ENCODE assay signal across 15 mouse cellular contexts in genomic region chr16:25683531-25684248, GRCm38 (mm10). TPM values are rescaled to one million over a fixed set of nuclear protein-coding genes. Genes with fewer than 3 reads are reported as not detected.
DNase-seq lines count a peak whose midpoint lies in the region; ATAC-seq and TF ChIP-seq lines count a peak whose summit lies in the region.
"Had no signal": no experiment of that assay in that cellular context is flagged by ENCODE, and none has a peak within 500 bp of the region (broad histone marks: within the 10 kb centered on the region; RNA-seq: fewer than 3 reads in every experiment).

Gene Trp63 (plus strand): TSS chr16:25683763.

- WGBS in midbrain, embryonic 12.5 days = 38% methylated on average over 8 of the region's 8 CpGs
- WGBS in midbrain, embryonic 16.5 days = 39% methylated on average over 8 of the region's 8 CpGs
- WGBS in heart, postnatal 0 days = 28% methylated on average over 8 of the region's 8 CpGs
- 42% methylated on average over 8 of the region's 8 CpGs for WGBS in stomach, embryonic 15.5 days

- TF ChIP-seq EP300 in heart, postnatal 0 days (IDR thresholded peaks at IDR 0.05; ENCODE audit: low read depth) = no peak

- ATAC-seq in midbrain, embryonic 12.5 days (ENCODE audit: low FRiP score, low read depth) = no peak
- ATAC-seq in midbrain, embryonic 16.5 days = no peak
- ATAC-seq in heart, postnatal 0 days (ENCODE audit: insufficient read depth, low read depth) = peak; percentile 51; the same call in 1 of the 2 replicates
- ATAC-seq in stomach, embryonic 15.5 days (ENCODE audit: insufficient read depth, low FRiP score, low read depth) = no peak
- ATAC-seq: liver, embryonic 12.5 days had no signal

- DNase-seq in embryo, embryonic 11 days = peak; percentile 11
- DNase-seq in embryo, embryonic 10.5 days (ENCODE audit: low spot score) = no peak
- peak; percentile 21 for DNase-seq in heart, postnatal 0 days (ENCODE audit: low spot score)
- no peak for DNase-seq in layer of hippocampus, postnatal 14 days (ENCODE audit: low spot score in 2 of 2)
- DNase-seq in cerebellum, postnatal 4 days (ENCODE audit: low spot score in 2 of 2) = no peak
- DNase-seq: cerebellum, adult 9-11 months; kidney, postnatal 4 days; spleen, adult 18-20 months had no signal

- no peaks in the 10 kb centered on the region for H3K27me3 ChIP-seq in midbrain, embryonic 12.5 days
- no peaks in the 10 kb centered on the region for H3K27me3 ChIP-seq in midbrain, embryonic 16.5 days (ENCODE audit: control insufficient read depth, insufficient read depth, low read depth, low read length)
- H3K27me3 ChIP-seq in heart, postnatal 0 days (ENCODE audit: control insufficient read depth, insufficient read depth, low read length) = no peaks in the 10 kb centered on the region
- no peaks in the 10 kb centered on the region for H3K27me3 ChIP-seq in stomach, embryonic 15.5 days (replicated peaks)
- H3K27me3 ChIP-seq: liver, embryonic 12.5 days; neural tube, embryonic 13.5 days had no signal

- H3K4me3 ChIP-seq in midbrain, embryonic 12.5 days = no peak within 1 kb of the TSS
- no peak within 1 kb of the TSS for H3K4me3 ChIP-seq in midbrain, embryonic 16.5 days (ENCODE audit: low read depth, low read length)
- peak within 1 kb of the TSS; percentile 17 for H3K4me3 ChIP-seq in heart, postnatal 0 days (ENCODE audit: low read depth, low read length)
- no peak within 1 kb of the TSS for H3K4me3 ChIP-seq in stomach, embryonic 15.5 days (replicated peaks)
- H3K4me3 ChIP-seq: forebrain, embryonic 10.5 days; liver, embryonic 12.5 days; neural tube, embryonic 13.5 days had no signal

- H3K9ac ChIP-seq in midbrain, embryonic 12.5 days (replicated peaks) = no peak within 1 kb of the TSS
- no peak within 1 kb of the TSS for H3K9ac ChIP-seq in midbrain, embryonic 16.5 days (ENCODE audit: low read depth, low read length)
- H3K9ac ChIP-seq in heart, postnatal 0 days (replicated peaks; ENCODE audit: low read depth, low read length) = no peak within 1 kb of the TSS
- H3K9ac ChIP-seq in stomach, embryonic 15.5 days = no peak within 1 kb of the TSS
- H3K9ac ChIP-seq: liver, embryonic 12.5 days; neural tube, embryonic 13.5 days had no signal

- no peaks in the 10 kb centered on the region for H3K36me3 ChIP-seq in midbrain, embryonic 12.5 days
- H3K36me3 ChIP-seq in midbrain, embryonic 16.5 days (ENCODE audit: control insufficient read depth, insufficient read depth, low read length) = no peaks in the 10 kb centered on the region
- no peaks in the 10 kb centered on the region for H3K36me3 ChIP-seq in heart, postnatal 0 days (replicated peaks; ENCODE audit: control insufficient read depth, insufficient read depth, low read length)
- H3K36me3 ChIP-seq in stomach, embryonic 15.5 days = no peaks in the 10 kb centered on the region
- H3K36me3 ChIP-seq: forebrain, embryonic 10.5 days; liver, embryonic 12.5 days; neural tube, embryonic 13.5 days had no signal

- no peak for TF ChIP-seq CTCF in heart, postnatal 0 days (IDR thresholded peaks at IDR 0.05; ENCODE audit: low read depth)

- H3K9me3 ChIP-seq in midbrain, embryonic 12.5 days = no peaks in the 10 kb centered on the region
- no peaks in the 10 kb centered on the region for H3K9me3 ChIP-seq in midbrain, embryonic 16.5 days (replicated peaks; ENCODE audit: control insufficient read depth, low read length, poor library complexity, severe bottlenecking)
- no peaks in the 10 kb centered on the region for H3K9me3 ChIP-seq in heart, postnatal 0 days (replicated peaks; ENCODE audit: control insufficient read depth, low read length)
- no peaks in the 10 kb centered on the region for H3K9me3 ChIP-seq in stomach, embryonic 15.5 days
- H3K9me3 ChIP-seq: forebrain, embryonic 10.5 days; liver, embryonic 12.5 days; neural tube, embryonic 13.5 days had no signal

- H3K4me2 ChIP-seq in midbrain, embryonic 12.5 days (replicated peaks) = 0 out of 2 replicates have a peak within 1 kb of the TSS, but pooled peaks have one; percentile 11
- no peak within 1 kb of the TSS for H3K4me2 ChIP-seq in midbrain, embryonic 16.5 days (ENCODE audit: low read length)
- H3K4me2 ChIP-seq in heart, postnatal 0 days (ENCODE audit: low read depth, low read length) = peak within 1 kb of the TSS; percentile 55
- no peak within 1 kb of the TSS for H3K4me2 ChIP-seq in stomach, embryonic 15.5 days
- H3K4me2 ChIP-seq: liver, embryonic 12.5 days; neural tube, embryonic 13.5 days had no signal

- no peak within 1 kb of the TSS for H3K27ac ChIP-seq in midbrain, embryonic 12.5 days (replicated peaks)
- H3K27ac ChIP-seq in midbrain, embryonic 16.5 days (ENCODE audit: low read length) = no peak within 1 kb of the TSS
- peak within 1 kb of the TSS; percentile 49 for H3K27ac ChIP-seq in heart, postnatal 0 days (ENCODE audit: low read depth)
- no peak within 1 kb of the TSS for H3K27ac ChIP-seq in stomach, embryonic 15.5 days
- H3K27ac ChIP-seq: forebrain, embryonic 10.5 days; liver, embryonic 12.5 days; neural tube, embryonic 13.5 days had no signal

- no peaks in the 10 kb centered on the region for H3K4me1 ChIP-seq in midbrain, embryonic 12.5 days
- no peaks in the 10 kb centered on the region for H3K4me1 ChIP-seq in midbrain, embryonic 16.5 days (ENCODE audit: control insufficient read depth, insufficient read depth, low read length)
- 0 out of 2 replicates have a peak, but pooled peaks cover 3% of the 10 kb centered on the region for H3K4me1 ChIP-seq in heart, postnatal 0 days (ENCODE audit: control insufficient read depth, insufficient read depth)
- no peaks in the 10 kb centered on the region for H3K4me1 ChIP-seq in stomach, embryonic 15.5 days
- H3K4me1 ChIP-seq: liver, embryonic 12.5 days; neural tube, embryonic 13.5 days had no signal

RNA-seq across cellular contexts. Expression of gene Trp63, which starts in this region (rescaled TPM):
- 0.89 and 1.6 TPM in 2 replicates for polyA plus RNA-seq in midbrain, embryonic 12.5 days (2016; fragmentation: Nextera tagmentation; extraction: Ambion mirVana)
- 0.04 and 0.35 TPM in 2 replicates for polyA plus RNA-seq in midbrain, embryonic 16.5 days (2015; fragmentation: Nextera tagmentation; extraction: Ambion mirVana)
- 0.70 and 0.88 TPM in 2 replicates for total RNA-seq in heart, postnatal 0 days (2014; rRNA removed; ENCODE audit: low replicate concordance)
- 0.37 and 0.45 TPM in 2 replicates for polyA plus RNA-seq in heart, postnatal 0 days (2015; fragmentation: Nextera tagmentation; extraction: Ambion mirVana)
- polyA plus RNA-seq in stomach, embryonic 15.5 days (2015; fragmentation: Nextera tagmentation; extraction: Ambion mirVana) = 23.2 and 33.8 TPM in 2 replicates
- 1 to 10 TPM in 1 of 2 experiments, under 1 TPM in 1; 0.83 to 1.2 TPM for total RNA-seq in layer of hippocampus, postnatal 14 days (2021)
- total RNA-seq: megakaryocyte-erythroid progenitor cell, adult 5-6 weeks had no signal

Comparison
In these comparisons a context has a peak if more than half of its experiments do, and no peak if none do; other contexts are left out.
1. Peak in DNase-seq, ATAC-seq, H3K4me3 ChIP-seq, H3K27ac ChIP-seq and H3K4me2 ChIP-seq in heart, postnatal 0 days; RNA of the gene not detected or under 1 TPM.